Mouse (Mus musculus) lung, embryonic 14.5 days (tissue): ENCODE results near the gene Cbx8. TPM values are rescaled to one million over a fixed set of nuclear protein-coding genes. Genes with fewer than 3 reads are reported as not detected.
A peak's percentile ranks its signal among the peaks of the same experiment; 100 is the strongest.

Source experiments
- ATAC-seq: fragments of 200-750 bp; cut with Nextera tagmentation; 2 replicates; pipeline ENCODE4 v1.8.0; 2017; ENCODE audit warnings: mild to moderate bottlenecking, moderate TSS enrichment, moderate library complexity; ENCODE audit not compliant: insufficient read depth
- DNase-seq: peaks from one replicate; pipeline ENCODE4 v3.0.0-alpha.2; 2015
- H3K27ac ChIP-seq: fragments of 300-500 bp; sonication (generic); 2 replicates; pipeline ENCODE4 v1.5.1; 2014; ENCODE audit warnings: low read depth, mild to moderate bottlenecking, moderate library complexity
- H3K27me3 ChIP-seq: fragments of 300-500 bp; sonication (generic); 2 replicates; pipeline ENCODE4 v1.6.1; 2014; ENCODE audit warnings: low read length, control low read depth; ENCODE audit not compliant: insufficient read depth
- H3K36me3 ChIP-seq: fragments of 300-500 bp; sonication (generic); 2 replicates; pipeline ENCODE4 v1.6.1; 2014; ENCODE audit warnings: control low read depth; ENCODE audit not compliant: insufficient read depth
- H3K4me1 ChIP-seq: fragments of 300-500 bp; sonication (generic); 2 replicates; pipeline ENCODE4 v1.6.1; 2014; ENCODE audit warnings: antibody characterized with exemption, control low read depth; ENCODE audit not compliant: insufficient read depth
- H3K4me2 ChIP-seq: fragments of 300-500 bp; sonication (generic); 2 replicates; pipeline ENCODE4 v1.6.1; 2014; ENCODE audit warnings: mild to moderate bottlenecking
- H3K4me3 ChIP-seq: fragments of 300-500 bp; sonication (generic); 2 replicates; pipeline ENCODE4 v1.5.1; 2014; ENCODE audit warnings: low read depth, low read length
- H3K9ac ChIP-seq: fragments of 300-500 bp; sonication (generic); 2 replicates; pipeline ENCODE4 v1.6.1; 2014
- H3K9me3 ChIP-seq: fragments of 300-500 bp; sonication (generic); 2 replicates; pipeline ENCODE4 v1.6.1; 2016; ENCODE audit warnings: low read depth, low read length, control low read depth
- CTCF ChIP-seq: IDR thresholded peaks from 2 replicates; pipeline ENCODE4 v1.5.1; 2016; ENCODE audit warnings: antibody characterized with exemption, low read depth
- WGBS: fragments of 180-500 bp; shearing (Covaris S2); extraction: QIAGEN DNeasy Blood & Tissue Kit; methylation state at CpG from one replicate; pipeline ENCODE4 v1.1.7; 2014; 5-methylcytosine and 5-hydroxymethylcytosine counted together
- polyA plus RNA-seq: library from polyadenylated mRNA; unstranded; fragments of >200 nt; fragmentation: Nextera tagmentation; extraction: Ambion mirVana; gene quantifications from 2 replicates; pipeline ENCODE4 v1.2.1, GENCODE M21; 2014

Gene Cbx8
- polyA plus RNA-seq, 1 experiment from 2014 or later = 8.8 TPM

- Histone ChIP-seq H3K4me2 (peak overlapping the region; percentile 100), H3K27ac (no peak overlapping the region), H3K4me1 (peaks cover 26% of the 10 kb centered on the region), H3K36me3 (peaks cover 9% of the 10 kb centered on the region; the same call in 1 of the 2 replicates), H3K9ac (peak overlapping the region; percentile 50), H3K27me3 (peaks cover 82% of the 10 kb centered on the region), H3K4me3 (peak overlapping the region; percentile 78), H3K9me3 (no peaks in the 10 kb centered on the region)
- ATAC-seq (no peak; the same call in none of the 2 replicates), DNase-seq (peak; percentile 59)
- TF ChIP-seq CTCF = no peak
- WGBS = under 1% methylated on average over 31 of the region's 31 CpGs
Observed at GRCm38 (mm10) chr11:119041325-119041716, 552 bp upstream of the Cbx8 start.

GRCm38 (mm10) chr11:119039732-119040512 is 847 bp downstream of the Cbx8 start:
- Histone ChIP-seq H3K27me3 (peaks cover 82% of the 10 kb centered on the region), H3K4me1 (peaks cover 25% of the 10 kb centered on the region), H3K4me3 (peak overlapping the region; percentile 78), H3K4me2 (peak overlapping the region; percentile 100), H3K36me3 (peaks cover 9% of the 10 kb centered on the region; the same call in 1 of the 2 replicates), H3K9me3 (no peaks in the 10 kb centered on the region), H3K9ac (peak overlapping the region; percentile 76), H3K27ac (no peak overlapping the region)
- no peak for TF ChIP-seq CTCF
- DNase-seq (no peak), ATAC-seq (no peak)
- 9% methylated on average over 21 of the region's 21 CpGs for WGBS

- H3K4me2 ChIP-seq = peak overlapping the region; percentile 20; the same call in 1 of the 2 replicates
Observed at GRCm38 (mm10) chr11:119038744-119039484, 1.9 kb downstream of the Cbx8 start.

GRCm38 (mm10) chr11:119037780-119038401 is 2.9 kb downstream of the Cbx8 start:
- DNase-seq (peak; percentile 43), ATAC-seq (no peak)
- Histone ChIP-seq H3K27ac (no peak overlapping the region), H3K36me3 (peaks cover 9% of the 10 kb centered on the region; the same call in 1 of the 2 replicates), H3K27me3 (peaks cover 73% of the 10 kb centered on the region), H3K4me1 (peaks cover 20% of the 10 kb centered on the region), H3K9ac (no peak overlapping the region; the same call in 1 of the 2 replicates), H3K4me2 (peak overlapping the region; percentile 94), H3K9me3 (no peaks in the 10 kb centered on the region), H3K4me3 (peak overlapping the region; percentile 47)
- TF ChIP-seq CTCF = no peak
- 16% methylated on average over 18 of the region's 18 CpGs for WGBS

More at GRCm38 (mm10) chr11:119038744-119039484, 1.9 kb downstream of the Cbx8 start:
- Histone ChIP-seq H3K9ac (no peak overlapping the region), H3K4me3 (0 out of 2 replicates have a peak overlapping the region, but pooled peaks have one; percentile 6), H3K36me3 (peaks cover 9% of the 10 kb centered on the region; the same call in 1 of the 2 replicates), H3K27ac (no peak overlapping the region), H3K27me3 (peaks cover 82% of the 10 kb centered on the region), H3K9me3 (no peaks in the 10 kb centered on the region), H3K4me1 (peaks cover 20% of the 10 kb centered on the region)
- 62% methylated on average over 22 of the region's 22 CpGs for WGBS
- ATAC-seq (no peak), DNase-seq (no peak)
- no peak for TF ChIP-seq CTCF

- Histone ChIP-seq H3K9ac (peak overlapping the region; percentile 53), H3K27ac (no peak overlapping the region), H3K27me3 (peaks cover 66% of the 10 kb centered on the region), H3K9me3 (no peaks in the 10 kb centered on the region), H3K4me3 (peak overlapping the region; percentile 47), H3K36me3 (peaks cover 9% of the 10 kb centered on the region; the same call in 1 of the 2 replicates), H3K4me2 (peak overlapping the region; percentile 94), H3K4me1 (peaks cover 20% of the 10 kb centered on the region; the same call in 1 of the 2 replicates)
- WGBS = 2% methylated on average over 57 of the region's 57 CpGs
- TF ChIP-seq CTCF = no peak
- DNase-seq (peak; percentile 65), ATAC-seq (no peak)
Observed at GRCm38 (mm10) chr11:119036934-119037779, 3.6 kb downstream of the Cbx8 start.

GRCm38 (mm10) chr11:119036447-119036846 is 4.3 kb downstream of the Cbx8 start:
- H3K4me2 ChIP-seq = peak overlapping the region; percentile 94

More at GRCm38 (mm10) chr11:119036447-119036846, 4.3 kb downstream of the Cbx8 start:
- Histone ChIP-seq H3K4me3 (peak overlapping the region; percentile 47; the same call in 1 of the 2 replicates), H3K9ac (no peak overlapping the region), H3K36me3 (peaks cover 9% of the 10 kb centered on the region; the same call in 1 of the 2 replicates), H3K27ac (no peak overlapping the region), H3K4me1 (peaks cover 14% of the 10 kb centered on the region; the same call in 1 of the 2 replicates), H3K9me3 (no peaks in the 10 kb centered on the region), H3K27me3 (peaks cover 59% of the 10 kb centered on the region)
- DNase-seq = no peak
- ATAC-seq = no peak
- no peak for TF ChIP-seq CTCF
- 6% methylated on average over 15 of the region's 15 CpGs for WGBS
